Mouse (Mus musculus): ENCODE results near the gene Cst8. TPM values are rescaled to one million over a fixed set of nuclear protein-coding genes. Genes with fewer than 3 reads are reported as not detected.
"Not testable (repeated sequence)": the region's sequence is repeated elsewhere in the genome, so short reads cannot be mapped to it uniquely, and the experiment has no call there.

The Cst8 gene
- polyA plus RNA-seq, 1 experiment = not detected

DNA sequence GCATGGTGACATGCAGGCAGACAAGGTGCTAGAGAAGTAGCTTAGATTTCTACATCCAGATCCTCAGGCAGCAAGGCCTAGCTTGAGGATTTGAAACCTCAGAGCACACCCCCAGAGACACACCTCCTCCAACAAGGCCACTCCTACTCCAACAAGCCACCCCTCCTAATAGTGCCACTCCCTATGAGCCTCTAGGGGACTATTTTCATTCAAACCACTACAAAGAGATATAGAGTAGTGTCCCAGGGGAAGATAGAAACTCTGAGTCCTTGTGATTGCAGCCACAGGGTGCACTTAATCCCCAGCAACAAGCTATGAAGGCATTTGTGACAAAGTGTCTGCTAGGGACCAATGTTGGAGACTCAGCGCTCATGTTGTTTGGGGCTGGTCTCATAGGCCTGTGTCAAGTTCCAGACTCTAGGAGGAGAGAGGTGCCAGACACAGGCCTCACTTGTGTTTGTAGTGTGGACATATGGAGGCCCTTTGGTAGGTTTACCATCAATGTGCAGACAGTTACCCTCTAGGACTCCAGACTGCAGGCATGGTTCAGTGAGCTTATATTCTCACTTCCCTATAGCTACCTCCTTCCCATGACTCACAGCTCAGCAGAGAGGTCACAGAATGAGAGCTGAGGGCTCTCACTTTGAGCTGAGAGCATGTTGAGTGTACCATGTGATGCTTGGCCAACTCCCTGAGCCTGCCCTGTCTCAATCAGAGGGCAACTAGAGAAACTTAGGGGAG is 34.8 kb upstream of the Cst8 start:
- Histone ChIP-seq H3K4me3 (no peak overlapping the region), H3K36me3 (ENCODE audit: control insufficient read depth, insufficient read depth) (no peaks in the 10 kb centered on the region), H3K79me2 (ENCODE audit: control insufficient read depth, insufficient read depth) (no peaks in the 10 kb centered on the region), H3ac (ENCODE audit: control insufficient read depth, insufficient read length) (no peak overlapping the region), H3K27me3 (ENCODE audit: control insufficient read depth, insufficient read depth, insufficient read length) (no peaks in the 10 kb centered on the region), H3K4me2 (ENCODE audit: low read depth) (no peak overlapping the region)
- no peak for TF ChIP-seq TCF3 (IDR thresholded peaks at IDR 0.05; ENCODE audit: insufficient read length, low read depth)
- TF ChIP-seq SRF (IDR thresholded peaks at IDR 0.05; ENCODE audit: control insufficient read depth, insufficient read length, low read depth) = no peak
- TF ChIP-seq POLR2AphosphoS2 (IDR thresholded peaks at IDR 0.05; ENCODE audit: insufficient read length, low read depth) = no peak
- TF ChIP-seq USF1 (IDR thresholded peaks at IDR 0.05; ENCODE audit: low read depth) = no peak
- no peak for TF ChIP-seq MYOD1 (IDR thresholded peaks at IDR 0.05; ENCODE audit: control insufficient read depth in 1 of 3, insufficient read length in 2 of 3, low read depth in 2 of 3)
- no peak for TF ChIP-seq MYOG (IDR thresholded peaks at IDR 0.05; ENCODE audit: control insufficient read depth in 1 of 3, insufficient read depth in 1 of 3, insufficient read length in 2 of 3, low read depth in 2 of 3)
- TF ChIP-seq POLR2A (IDR thresholded peaks at IDR 0.05; ENCODE audit: insufficient read length, low read depth) = no peak
- TF ChIP-seq CEBPB (IDR thresholded peaks at IDR 0.05; ENCODE audit: insufficient read depth, poor library complexity, severe bottlenecking) = no peak
- TF ChIP-seq TCF12 (IDR thresholded peaks at IDR 0.05; ENCODE audit: insufficient read depth, poor library complexity, severe bottlenecking) = no peak
- no peak for TF ChIP-seq REST (IDR thresholded peaks at IDR 0.05; ENCODE audit: insufficient read depth, insufficient read length)

DNA sequence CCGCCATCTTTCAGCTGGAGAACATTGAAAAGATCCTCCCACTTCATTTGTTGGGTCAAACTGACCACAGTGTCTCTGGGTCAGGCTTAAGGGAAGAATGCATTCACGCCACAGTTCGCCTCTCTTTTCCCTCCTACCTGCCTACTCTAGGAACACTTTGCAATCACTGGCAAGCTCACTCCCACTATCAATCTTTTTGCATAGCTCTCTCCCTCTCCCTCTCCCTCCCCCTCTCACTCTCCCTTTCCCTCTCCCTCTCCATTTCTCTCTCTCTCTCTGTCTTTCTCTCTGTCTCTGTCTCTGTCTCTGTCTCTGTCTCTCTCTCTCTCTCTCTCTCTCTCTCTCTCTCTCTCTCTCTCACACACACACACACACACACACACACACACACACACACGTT is 27.2 kb upstream of the Cst8 start, which contains the start of gene Cst11:
Gene Cst11 (minus strand): TSS at position 101 of the 400 bp plus-strand sequence.
- not testable (repeated sequence) for H3K4me2 ChIP-seq (ENCODE audit: low read depth); H3K4me3 ChIP-seq; H3K79me2 ChIP-seq (ENCODE audit: control insufficient read depth, insufficient read depth); H3K27me3 ChIP-seq (ENCODE audit: control insufficient read depth, insufficient read depth, insufficient read length); H3ac ChIP-seq (ENCODE audit: control insufficient read depth, insufficient read length); H3K36me3 ChIP-seq (ENCODE audit: control insufficient read depth, insufficient read depth)

DNA sequence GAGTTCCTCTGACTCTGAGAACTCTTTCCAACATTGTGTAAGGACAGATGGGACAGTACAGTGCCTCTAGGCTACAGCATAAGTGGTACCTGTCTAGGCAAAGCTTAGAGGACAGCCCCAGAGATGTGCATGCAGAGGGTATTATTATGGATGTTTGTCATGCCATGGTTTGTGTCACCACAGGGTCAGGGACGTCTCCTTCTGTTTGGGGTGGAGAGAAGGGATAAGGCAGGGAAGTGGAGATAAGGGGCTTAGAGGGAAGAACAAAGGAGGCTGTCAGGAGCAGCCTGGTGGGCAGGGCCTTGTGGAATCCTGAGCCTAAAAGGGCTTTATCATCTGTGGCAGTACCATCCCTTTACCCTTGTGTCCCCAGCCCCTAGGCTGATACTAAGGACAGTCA is 16.9 kb upstream of the Cst8 start, which contains the start of gene 8030411F24Rik:
Gene 8030411F24Rik (plus strand): TSS at position 301 of the 400 bp plus-strand sequence.
- no peaks in the 10 kb centered on the region for H3K27me3 ChIP-seq (ENCODE audit: control insufficient read depth, insufficient read depth, insufficient read length)
- no peak within 1 kb of the TSS for H3K4me3 ChIP-seq
- no peaks in the 10 kb centered on the region for H3K79me2 ChIP-seq (ENCODE audit: control insufficient read depth, insufficient read depth)
- TF ChIP-seq USF1 (IDR thresholded peaks at IDR 0.05; ENCODE audit: low read depth) (no peak), REST (IDR thresholded peaks at IDR 0.05; ENCODE audit: insufficient read depth, insufficient read length) (no peak), SRF (IDR thresholded peaks at IDR 0.05; ENCODE audit: control insufficient read depth, insufficient read length, low read depth) (no peak), TCF12 (IDR thresholded peaks at IDR 0.05; ENCODE audit: insufficient read depth, poor library complexity, severe bottlenecking) (no peak), POLR2AphosphoS2 (IDR thresholded peaks at IDR 0.05; ENCODE audit: insufficient read length, low read depth) (no peak), E2F4 (IDR thresholded peaks at IDR 0.05; ENCODE audit: insufficient read depth) (no peak), MAX (IDR thresholded peaks at IDR 0.05; ENCODE audit: low read depth) (no peak), MYOG (IDR thresholded peaks at IDR 0.05; ENCODE audit: control insufficient read depth in 1 of 3, insufficient read depth in 1 of 3, insufficient read length in 2 of 3, low read depth in 2 of 3) (no peak), MYOD1 (IDR thresholded peaks at IDR 0.05; ENCODE audit: control insufficient read depth in 1 of 3, insufficient read length in 2 of 3, low read depth in 2 of 3) (no peak), CEBPB (IDR thresholded peaks at IDR 0.05; ENCODE audit: insufficient read depth, poor library complexity, severe bottlenecking) (no peak), TCF3 (IDR thresholded peaks at IDR 0.05; ENCODE audit: insufficient read length, low read depth) (no peak), POLR2A (IDR thresholded peaks at IDR 0.05; ENCODE audit: insufficient read length, low read depth) (no peak)
- H3K4me2 ChIP-seq (ENCODE audit: low read depth) = no peak within 1 kb of the TSS
- H3K36me3 ChIP-seq (ENCODE audit: control insufficient read depth, insufficient read depth) = no peaks in the 10 kb centered on the region
- no peak within 1 kb of the TSS for H3ac ChIP-seq (ENCODE audit: control insufficient read depth, insufficient read length)

DNA sequence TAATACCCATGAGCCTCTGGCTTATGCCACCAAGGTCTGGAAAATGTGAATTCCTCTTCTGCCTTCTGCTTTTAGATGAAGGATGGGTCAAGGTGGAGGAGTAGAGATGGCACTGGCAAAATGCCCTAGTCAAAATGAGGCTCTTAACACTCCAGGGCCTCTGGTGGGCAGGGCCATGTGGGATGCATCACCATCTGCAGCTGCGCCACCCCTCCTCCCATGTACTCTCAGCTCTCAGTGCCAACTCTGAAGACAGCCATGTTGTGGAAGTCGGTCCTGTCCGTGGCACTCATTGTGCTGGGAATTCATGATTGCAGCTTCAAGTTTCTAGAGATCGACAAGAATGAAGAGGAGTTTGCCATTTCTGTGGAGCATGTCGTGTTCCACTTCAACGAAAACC is 9.4 kb upstream of the Cst8 start, which contains the start of gene Cst12:
Gene Cst12 (plus strand): TSS at position 220 of the 400 bp plus-strand sequence.
- TF ChIP-seq POLR2AphosphoS2 (IDR thresholded peaks at IDR 0.05; ENCODE audit: insufficient read length, low read depth) (no peak), E2F4 (IDR thresholded peaks at IDR 0.05; ENCODE audit: insufficient read depth) (no peak), SRF (IDR thresholded peaks at IDR 0.05; ENCODE audit: control insufficient read depth, insufficient read length, low read depth) (no peak), USF1 (IDR thresholded peaks at IDR 0.05; ENCODE audit: low read depth) (no peak), MAX (IDR thresholded peaks at IDR 0.05; ENCODE audit: low read depth) (no peak), POLR2A (IDR thresholded peaks at IDR 0.05; ENCODE audit: insufficient read length, low read depth) (no peak), MYOD1 (IDR thresholded peaks at IDR 0.05; ENCODE audit: control insufficient read depth in 1 of 3, insufficient read length in 2 of 3, low read depth in 2 of 3) (no peak), MYOG (IDR thresholded peaks at IDR 0.05; ENCODE audit: control insufficient read depth in 1 of 3, insufficient read depth in 1 of 3, insufficient read length in 2 of 3, low read depth in 2 of 3) (no peak), TCF12 (IDR thresholded peaks at IDR 0.05; ENCODE audit: insufficient read depth, poor library complexity, severe bottlenecking) (no peak), REST (IDR thresholded peaks at IDR 0.05; ENCODE audit: insufficient read depth, insufficient read length) (no peak), TCF3 (IDR thresholded peaks at IDR 0.05; ENCODE audit: insufficient read length, low read depth) (no peak), CEBPB (IDR thresholded peaks at IDR 0.05; ENCODE audit: insufficient read depth, poor library complexity, severe bottlenecking) (no peak)
- no peaks in the 10 kb centered on the region for H3K79me2 ChIP-seq (ENCODE audit: control insufficient read depth, insufficient read depth)
- H3ac ChIP-seq (ENCODE audit: control insufficient read depth, insufficient read length) = no peak within 1 kb of the TSS
- no peak within 1 kb of the TSS for H3K4me3 ChIP-seq
- no peak within 1 kb of the TSS for H3K4me2 ChIP-seq (ENCODE audit: low read depth)
- H3K27me3 ChIP-seq (ENCODE audit: control insufficient read depth, insufficient read depth, insufficient read length) = no peaks in the 10 kb centered on the region
- H3K36me3 ChIP-seq (ENCODE audit: control insufficient read depth, insufficient read depth) = no peaks in the 10 kb centered on the region

DNA sequence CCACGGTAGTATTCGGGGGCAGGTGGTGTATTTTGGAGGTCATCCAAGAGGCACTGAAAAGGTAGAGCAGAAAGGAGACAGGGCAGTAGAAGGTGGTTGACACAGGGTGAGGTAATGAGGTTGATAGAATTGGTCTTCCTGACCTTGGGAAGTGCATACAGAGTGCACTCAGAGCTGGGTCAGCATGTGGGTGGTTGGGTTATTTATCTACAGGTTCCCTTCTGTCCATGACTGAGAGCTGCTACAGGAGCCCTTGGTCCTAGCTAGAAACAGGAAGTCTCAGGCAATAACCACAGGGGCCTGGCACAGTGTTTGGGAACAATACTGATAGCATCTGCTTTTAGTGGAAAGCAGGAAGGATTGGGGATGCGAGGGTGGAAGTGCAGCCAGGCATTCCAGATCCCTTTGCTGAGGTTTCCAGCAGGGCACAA is 2.9 kb downstream of the Cst8 start:
- Histone ChIP-seq H3K36me3 (ENCODE audit: control insufficient read depth, insufficient read depth) (no peaks in the 10 kb centered on the region), H3K27me3 (ENCODE audit: control insufficient read depth, insufficient read depth, insufficient read length) (no peaks in the 10 kb centered on the region), H3K4me2 (ENCODE audit: low read depth) (no peak overlapping the region), H3K79me2 (ENCODE audit: control insufficient read depth, insufficient read depth) (no peaks in the 10 kb centered on the region), H3ac (ENCODE audit: control insufficient read depth, insufficient read length) (no peak overlapping the region), H3K4me3 (no peak overlapping the region)
- TF ChIP-seq TCF3 (IDR thresholded peaks at IDR 0.05; ENCODE audit: insufficient read length, low read depth) (no peak), MYOG (IDR thresholded peaks at IDR 0.05; ENCODE audit: control insufficient read depth in 1 of 3, insufficient read depth in 1 of 3, insufficient read length in 2 of 3, low read depth in 2 of 3) (no peak), POLR2A (IDR thresholded peaks at IDR 0.05; ENCODE audit: insufficient read length, low read depth) (no peak), E2F4 (IDR thresholded peaks at IDR 0.05; ENCODE audit: insufficient read depth) (no peak), CEBPB (IDR thresholded peaks at IDR 0.05; ENCODE audit: insufficient read depth, poor library complexity, severe bottlenecking) (no peak), USF1 (IDR thresholded peaks at IDR 0.05; ENCODE audit: low read depth) (no peak), SRF (IDR thresholded peaks at IDR 0.05; ENCODE audit: control insufficient read depth, insufficient read length, low read depth) (no peak), POLR2AphosphoS2 (IDR thresholded peaks at IDR 0.05; ENCODE audit: insufficient read length, low read depth) (no peak), REST (IDR thresholded peaks at IDR 0.05; ENCODE audit: insufficient read depth, insufficient read length) (no peak), TCF12 (IDR thresholded peaks at IDR 0.05; ENCODE audit: insufficient read depth, poor library complexity, severe bottlenecking) (no peak), MYOD1 (IDR thresholded peaks at IDR 0.05; ENCODE audit: control insufficient read depth in 1 of 3, insufficient read length in 2 of 3, low read depth in 2 of 3) (no peak), MAX (IDR thresholded peaks at IDR 0.05; ENCODE audit: low read depth) (no peak)
